Mouse (Mus musculus): ENCODE measurements at regions not wholly inside any gene's neighbourhood (a gene's known extent, or its start where the extent isn't known, plus 50 kb on each side); places are given as distances from the start of the nearest gene placed in this dataset.
"Not testable (repeated sequence)": the region's sequence is repeated elsewhere in the genome, so short reads cannot be mapped to it uniquely, and the experiment has no call there.

GRCm38 (mm10) chr17:83972026-83972425 is 124.3 kb upstream of the Haao start:
- TF ChIP-seq CTCF (IDR thresholded peaks at IDR 0.05; ENCODE audit: low read depth) (no peak), EP300 (IDR thresholded peaks at IDR 0.05; ENCODE audit: low read depth) (no peak)
- 69% methylated on average over 5 of the region's 5 CpGs for WGBS (ENCODE audit: insufficient replicate concordance)
- Histone ChIP-seq H3K27ac (no peak overlapping the region), H3K9ac (replicated peaks) (no peak overlapping the region), H3K4me1 (replicated peaks; ENCODE audit: control insufficient read depth in 2 of 2, insufficient read depth in 2 of 2, low read length in 1 of 2) (peaks cover 5 to 15% of the 10 kb centered on the region in 2 experiments; a peak in 3 of 4 replicates), H3K27me3 (ENCODE audit: control insufficient read depth, insufficient read depth, low read length) (no peaks in the 10 kb centered on the region), H3K4me2 (ENCODE audit: low read depth) (no peak overlapping the region), H3K36me3 (replicated peaks; ENCODE audit: control insufficient read depth, insufficient read depth, low read depth) (no peaks in the 10 kb centered on the region), H3K9me3 (ENCODE audit: control insufficient read depth, low read length) (no peaks in the 10 kb centered on the region), H3K4me3 (ENCODE audit: insufficient read depth in 1 of 2, low read depth in 2 of 2, low read length in 2 of 2) (no peak overlapping the region)
- no peak for DNase-seq (ENCODE audit: low read depth in 3 of 3, low spot score in 3 of 3)
- ATAC-seq (ENCODE audit: insufficient read depth) = no peak

- no peak for DNase-seq (ENCODE audit: low read depth in 3 of 3, low spot score in 3 of 3)
- H3K4me3 ChIP-seq (ENCODE audit: insufficient read depth in 1 of 2, low read depth in 2 of 2, low read length in 2 of 2) = no peak overlapping the region
- TF ChIP-seq EP300 (IDR thresholded peaks at IDR 0.05; ENCODE audit: low read depth) = no peak
- no peak for TF ChIP-seq CTCF (IDR thresholded peaks at IDR 0.05; ENCODE audit: low read depth)
- H3K9ac ChIP-seq (replicated peaks) = no peak overlapping the region
- peak; percentile 53; the same call in 1 of the 2 replicates for ATAC-seq (ENCODE audit: insufficient read depth)
- no peak overlapping the region for H3K4me2 ChIP-seq (ENCODE audit: low read depth)
- WGBS (ENCODE audit: insufficient replicate concordance) = 28% methylated on average over 7 of the region's 7 CpGs
- no peaks in the 10 kb centered on the region for H3K36me3 ChIP-seq (replicated peaks; ENCODE audit: control insufficient read depth, insufficient read depth, low read depth)
- no peak overlapping the region for H3K27ac ChIP-seq
- H3K9me3 ChIP-seq (ENCODE audit: control insufficient read depth, low read length) = no peaks in the 10 kb centered on the region
- peaks cover 5 to 17% of the 10 kb centered on the region in 2 experiments; a peak in 3 of 4 replicates for H3K4me1 ChIP-seq (replicated peaks; ENCODE audit: control insufficient read depth in 2 of 2, insufficient read depth in 2 of 2, low read length in 1 of 2)
- no peaks in the 10 kb centered on the region for H3K27me3 ChIP-seq (ENCODE audit: control insufficient read depth, insufficient read depth, low read length)
Observed at GRCm38 (mm10) chr17:83969407-83969826, 121.7 kb upstream of the Haao start.

GRCm38 (mm10) chr17:83968124-83968523 is 120.4 kb upstream of the Haao start:
- not testable (repeated sequence) for H3K9me3 ChIP-seq (ENCODE audit: control insufficient read depth, low read length); H3K4me2 ChIP-seq (ENCODE audit: low read depth); DNase-seq (ENCODE audit: low read depth in 3 of 3, low spot score in 3 of 3); H3K4me1 ChIP-seq (replicated peaks; ENCODE audit: control insufficient read depth in 2 of 2, insufficient read depth in 2 of 2, low read length in 1 of 2); H3K27ac ChIP-seq; ATAC-seq (ENCODE audit: insufficient read depth); H3K4me3 ChIP-seq (ENCODE audit: insufficient read depth in 1 of 2, low read depth in 2 of 2, low read length in 2 of 2); H3K27me3 ChIP-seq (ENCODE audit: control insufficient read depth, insufficient read depth, low read length); H3K36me3 ChIP-seq (replicated peaks; ENCODE audit: control insufficient read depth, insufficient read depth, low read depth); H3K9ac ChIP-seq (replicated peaks)
- 71% methylated on average over 3 of the region's 3 CpGs for WGBS (ENCODE audit: insufficient replicate concordance)
- peak; percentile 30 for TF ChIP-seq CTCF (IDR thresholded peaks at IDR 0.05; ENCODE audit: low read depth)

GRCm38 (mm10) chr17:83967007-83967406 is 119.2 kb upstream of the Haao start:
- H3K4me2 ChIP-seq (ENCODE audit: low read depth) = no peak overlapping the region
- no peaks in the 10 kb centered on the region for H3K27me3 ChIP-seq (ENCODE audit: control insufficient read depth, insufficient read depth, low read length)
- H3K36me3 ChIP-seq (replicated peaks; ENCODE audit: control insufficient read depth, insufficient read depth, low read depth) = no peaks in the 10 kb centered on the region
- no peak overlapping the region for H3K4me3 ChIP-seq (ENCODE audit: insufficient read depth in 1 of 2, low read depth in 2 of 2, low read length in 2 of 2)
- H3K9ac ChIP-seq (replicated peaks) = no peak overlapping the region
- ATAC-seq (ENCODE audit: insufficient read depth) (no peak), DNase-seq (ENCODE audit: low read depth in 3 of 3, low spot score in 3 of 3) (no peak)
- H3K4me1 ChIP-seq (replicated peaks; ENCODE audit: control insufficient read depth in 2 of 2, insufficient read depth in 2 of 2, low read length in 1 of 2) = peaks cover 8 to 20% of the 10 kb centered on the region in 2 experiments
- no peaks in the 10 kb centered on the region for H3K9me3 ChIP-seq (ENCODE audit: control insufficient read depth, low read length)
- H3K27ac ChIP-seq = no peak overlapping the region
- TF ChIP-seq CTCF (IDR thresholded peaks at IDR 0.05; ENCODE audit: low read depth) (no peak), EP300 (IDR thresholded peaks at IDR 0.05; ENCODE audit: low read depth) (no peak)
- 77% methylated on average over 6 of the region's 6 CpGs for WGBS (ENCODE audit: insufficient replicate concordance)

- TF ChIP-seq CTCF (IDR thresholded peaks at IDR 0.05; ENCODE audit: low read depth) = no peak
- no peak for TF ChIP-seq EP300 (IDR thresholded peaks at IDR 0.05; ENCODE audit: low read depth)
- Histone ChIP-seq H3K36me3 (replicated peaks; ENCODE audit: control insufficient read depth, insufficient read depth, low read depth) (no peaks in the 10 kb centered on the region), H3K27me3 (ENCODE audit: control insufficient read depth, insufficient read depth, low read length) (no peaks in the 10 kb centered on the region), H3K9me3 (ENCODE audit: control insufficient read depth, low read length) (no peaks in the 10 kb centered on the region), H3K4me3 (ENCODE audit: insufficient read depth in 1 of 2, low read depth in 2 of 2, low read length in 2 of 2) (no peak overlapping the region), H3K4me2 (ENCODE audit: low read depth) (no peak overlapping the region), H3K4me1 (replicated peaks; ENCODE audit: control insufficient read depth in 2 of 2, insufficient read depth in 2 of 2, low read length in 1 of 2) (peaks cover 16 to 43% of the 10 kb centered on the region in 2 experiments), H3K9ac (replicated peaks) (no peak overlapping the region), H3K27ac (no peak overlapping the region)
- DNase-seq (ENCODE audit: low read depth in 3 of 3, low spot score in 3 of 3) (no peak), ATAC-seq (ENCODE audit: insufficient read depth) (no peak)
- WGBS (ENCODE audit: insufficient replicate concordance) = 66% methylated on average over 13 of the region's 13 CpGs
Observed at GRCm38 (mm10) chr17:83964454-83965211, 116.9 kb upstream of the Haao start.

Measured in liver, embryonic 14.5 days (tissue).